Mouse (Mus musculus) ES-Bruce4 (cell line): ENCODE data around the gene Ntn4. TPM values are rescaled to one million over a fixed set of nuclear protein-coding genes. Genes with fewer than 3 reads are reported as not detected.

Experiments used
- H3K27ac ChIP-seq: 2 replicates; pipeline ENCODE4 v1.5.1; 2012; ENCODE audit warnings: low read length, inconsistent platforms; ENCODE audit not compliant: insufficient read depth
- H3K27me3 ChIP-seq: 2 replicates; pipeline ENCODE4 v1.6.1; 2012; ENCODE audit warnings: mild to moderate bottlenecking, low read length, inconsistent platforms; ENCODE audit not compliant: control insufficient read depth, poor library complexity, insufficient read depth, severe bottlenecking
- H3K36me3 ChIP-seq: 2 replicates; pipeline ENCODE4 v1.6.1; 2012; ENCODE audit warnings: inconsistent platforms, mild to moderate bottlenecking, low read length, moderate library complexity; ENCODE audit not compliant: control insufficient read depth, poor library complexity, insufficient read depth, severe bottlenecking
- H3K4me1 ChIP-seq: one replicate; pipeline ENCODE4 v1.8.1; 2011; ENCODE audit warnings: low read length; ENCODE audit not compliant: control insufficient read depth, insufficient read depth
- H3K4me3 ChIP-seq: 2 replicates; pipeline ENCODE4 v1.5.1; 2011; ENCODE audit warnings: low read depth, mild to moderate bottlenecking, low read length
- H3K9ac ChIP-seq: 2 replicates; pipeline ENCODE4 v1.6.1; 2012; ENCODE audit warnings: low read depth, mild to moderate bottlenecking, inconsistent platforms; ENCODE audit not compliant: poor library complexity, severe bottlenecking
- H3K9me3 ChIP-seq: replicated peaks from 2 replicates; pipeline ENCODE4 v1.6.1; 2012; ENCODE audit warnings: mild to moderate bottlenecking, low read length, inconsistent platforms; ENCODE audit not compliant: control insufficient read depth, poor library complexity, insufficient read depth, severe bottlenecking
- CTCF ChIP-seq: IDR thresholded peaks from one replicate; pipeline ENCODE4 v1.8.1; 2011; ENCODE audit warnings: low read depth, low read length
- EP300 ChIP-seq: IDR thresholded peaks from 2 replicates; pipeline ENCODE4 v1.6.1; 2011; ENCODE audit warnings: low read depth, low read length; ENCODE audit not compliant: insufficient read depth
- POLR2A ChIP-seq: IDR thresholded peaks from one replicate; pipeline ENCODE4 v1.8.1; 2011; ENCODE audit warnings: low read length; ENCODE audit not compliant: insufficient read depth
- polyA plus RNA-seq: library from polyadenylated mRNA; stranded (reverse); fragments of >200 nt; gene quantifications from 2 replicates; pipeline ENCODE4 v1.2.4, GENCODE M21; 2011; ENCODE audit warnings: low read depth; ENCODE audit not compliant: missing spikeins, insufficient read depth, insufficient read length

The Ntn4 gene
- polyA plus RNA-seq, 1 experiment: 2.2 TPM

DNA sequence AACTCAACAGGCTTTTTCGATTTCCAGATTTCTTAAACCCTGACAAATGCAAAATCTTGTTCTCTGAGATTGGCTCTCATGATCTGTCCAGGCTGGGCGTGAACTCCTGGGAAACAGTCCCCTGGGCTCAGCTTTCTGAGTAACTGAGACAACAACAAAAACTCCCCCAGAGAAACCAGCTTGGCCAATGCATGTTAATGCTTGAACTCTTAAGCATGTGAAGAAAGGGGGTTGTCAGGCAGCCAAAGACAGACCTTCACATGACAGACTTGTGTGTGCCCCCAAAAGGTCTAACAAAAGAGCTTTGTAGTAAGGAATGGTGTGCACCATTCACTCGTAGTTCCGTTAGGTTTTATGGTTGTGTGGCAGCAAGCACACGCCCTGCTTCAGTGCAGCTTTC is 96.6 kb downstream of the Ntn4 start:
- Histone ChIP-seq H3K27me3 (no peaks in the 10 kb centered on the region), H3K9ac (no peak overlapping the region), H3K4me3 (no peak overlapping the region), H3K9me3 (no peaks in the 10 kb centered on the region), H3K27ac (no peak overlapping the region), H3K4me1 (peaks cover 2% of the 10 kb centered on the region), H3K36me3 (no peaks in the 10 kb centered on the region)
- TF ChIP-seq POLR2A: no peak
- no peak for TF ChIP-seq EP300
- TF ChIP-seq CTCF: no peak

DNA sequence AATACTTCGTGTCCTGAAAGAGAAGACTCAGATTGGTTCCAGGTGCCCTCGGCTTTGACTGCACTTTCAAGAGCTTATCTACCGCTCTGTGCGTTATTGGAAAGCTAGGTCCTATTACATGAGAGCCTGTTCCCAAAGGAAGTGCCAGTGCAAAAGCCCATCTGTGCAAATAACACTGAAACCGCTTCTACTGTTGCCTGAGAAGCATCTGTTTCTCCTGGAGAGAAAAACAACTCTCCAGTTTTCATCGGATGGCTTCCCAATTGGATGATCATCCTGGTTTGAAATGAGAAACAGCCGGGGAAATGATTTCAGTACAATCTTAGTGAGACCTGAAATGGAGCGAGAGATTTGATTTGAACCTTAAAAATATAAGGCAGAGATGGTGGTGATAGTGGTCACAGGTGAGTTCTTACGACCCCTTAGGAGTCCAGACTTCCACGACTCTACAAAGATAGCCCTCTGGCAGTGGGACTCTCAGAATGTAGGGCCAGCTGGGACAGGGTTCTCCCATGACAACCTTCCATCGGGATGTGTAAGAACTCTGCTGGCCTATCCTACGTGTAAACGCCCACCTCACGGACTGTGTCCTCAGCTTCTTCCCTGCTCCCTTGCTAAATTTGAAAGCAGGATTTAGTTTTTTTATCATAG is 101.1 kb downstream of the Ntn4 start:
- H3K9me3 ChIP-seq: no peaks in the 10 kb centered on the region
- H3K4me1 ChIP-seq: no peaks in the 10 kb centered on the region
- H3K27ac ChIP-seq: no peak overlapping the region
- H3K9ac ChIP-seq: no peak overlapping the region
- no peaks in the 10 kb centered on the region for H3K36me3 ChIP-seq
- TF ChIP-seq EP300 (no peak), POLR2A (no peak), CTCF (no peak)
- no peak overlapping the region for H3K4me3 ChIP-seq
- no peaks in the 10 kb centered on the region for H3K27me3 ChIP-seq

DNA sequence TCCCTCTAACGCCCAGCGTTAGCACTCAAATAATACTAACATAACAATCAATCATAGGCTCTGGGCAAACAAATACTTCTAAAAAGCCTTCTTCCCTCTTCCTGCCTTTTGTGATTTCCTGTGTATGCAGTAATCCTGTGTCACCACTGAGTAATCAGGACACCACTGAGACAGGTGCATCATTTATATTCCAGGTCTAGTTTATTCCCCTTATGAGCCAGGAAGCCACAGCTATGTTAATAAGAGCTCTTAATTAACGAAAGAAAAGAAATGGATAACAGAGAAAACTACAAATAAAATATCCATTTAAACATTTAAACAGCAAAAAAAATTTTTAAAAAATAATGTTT is 101.6 kb downstream of the Ntn4 start:
- Histone ChIP-seq H3K4me3 (no peak overlapping the region), H3K36me3 (no peaks in the 10 kb centered on the region), H3K27me3 (no peaks in the 10 kb centered on the region), H3K9ac (no peak overlapping the region), H3K9me3 (no peaks in the 10 kb centered on the region), H3K27ac (no peak overlapping the region), H3K4me1 (no peaks in the 10 kb centered on the region)
- no peak for TF ChIP-seq POLR2A
- no peak for TF ChIP-seq EP300
- TF ChIP-seq CTCF: no peak

DNA sequence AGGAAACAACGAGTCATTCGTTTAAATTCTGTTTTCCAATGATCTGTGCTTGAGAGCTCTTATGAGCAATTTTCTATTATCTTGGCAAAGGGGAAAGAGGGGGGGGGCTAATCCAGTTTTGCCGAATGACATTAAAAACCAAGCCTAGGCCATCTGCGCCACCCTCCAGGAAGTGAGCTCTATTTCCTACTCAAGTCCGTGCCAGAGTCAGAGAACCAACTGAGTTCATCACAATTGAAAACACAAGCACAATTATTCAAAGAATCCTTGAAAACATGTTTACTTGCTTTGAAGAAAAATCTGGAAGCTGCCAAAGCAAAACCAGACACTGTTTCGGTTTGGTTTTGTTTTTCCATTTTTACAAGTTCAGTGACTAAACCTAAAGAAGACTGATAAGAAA is 102.1 kb downstream of the Ntn4 start:
- TF ChIP-seq POLR2A (no peak), EP300 (no peak), CTCF (no peak)
- Histone ChIP-seq H3K4me3 (no peak overlapping the region), H3K9ac (no peak overlapping the region), H3K9me3 (no peaks in the 10 kb centered on the region), H3K27ac (no peak overlapping the region), H3K4me1 (no peaks in the 10 kb centered on the region), H3K27me3 (no peaks in the 10 kb centered on the region), H3K36me3 (no peaks in the 10 kb centered on the region)

DNA sequence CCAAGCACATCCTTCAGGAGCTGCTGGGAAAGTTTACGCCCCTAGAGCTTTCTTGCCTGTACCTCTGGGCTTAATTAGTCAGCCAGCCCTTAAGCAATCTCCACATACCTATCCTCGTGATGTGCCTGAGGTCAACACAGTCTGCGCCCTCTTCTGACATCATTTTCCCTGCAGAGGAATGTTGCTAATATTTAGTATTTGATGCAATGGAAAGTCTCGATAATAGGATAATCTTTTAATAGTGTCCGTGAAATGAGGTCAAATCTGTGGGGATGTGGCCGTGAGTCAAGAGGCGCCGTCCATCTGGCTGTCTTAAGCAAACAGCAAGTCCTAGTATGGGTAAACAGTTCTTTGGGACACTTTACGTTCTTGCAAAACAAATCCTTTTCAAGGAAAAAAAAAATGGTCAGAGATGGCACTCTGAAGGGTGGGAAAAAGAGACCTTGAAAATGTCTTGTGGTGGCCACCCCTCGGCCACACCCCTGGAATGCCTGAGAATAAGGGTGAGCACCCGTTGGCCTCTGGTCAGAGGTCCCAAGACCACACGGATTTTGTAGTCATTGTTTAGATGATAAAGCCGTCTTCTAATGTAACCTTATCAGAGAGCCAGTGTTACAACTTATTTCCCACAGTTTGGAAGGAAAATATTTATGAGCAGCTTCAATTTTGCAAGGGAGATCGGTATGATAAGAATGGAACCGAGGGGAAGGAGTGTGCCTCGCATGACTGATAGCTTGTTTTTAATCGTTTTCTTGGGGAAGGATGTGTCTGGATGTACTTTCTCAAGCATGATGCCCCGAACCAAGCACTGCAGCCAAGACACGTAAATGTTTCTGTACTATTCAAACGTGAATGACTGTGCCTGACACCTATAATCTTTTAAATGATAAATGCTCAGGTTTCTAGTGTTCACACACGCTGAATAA is 109.0 kb downstream of the Ntn4 start:
- Histone ChIP-seq H3K9ac (no peak overlapping the region), H3K27ac (no peak overlapping the region), H3K36me3 (no peaks in the 10 kb centered on the region), H3K9me3 (no peaks in the 10 kb centered on the region), H3K4me3 (no peak overlapping the region), H3K4me1 (no peaks in the 10 kb centered on the region), H3K27me3 (no peaks in the 10 kb centered on the region)
- TF ChIP-seq CTCF: no peak
- TF ChIP-seq POLR2A: no peak
- TF ChIP-seq EP300: no peak

DNA sequence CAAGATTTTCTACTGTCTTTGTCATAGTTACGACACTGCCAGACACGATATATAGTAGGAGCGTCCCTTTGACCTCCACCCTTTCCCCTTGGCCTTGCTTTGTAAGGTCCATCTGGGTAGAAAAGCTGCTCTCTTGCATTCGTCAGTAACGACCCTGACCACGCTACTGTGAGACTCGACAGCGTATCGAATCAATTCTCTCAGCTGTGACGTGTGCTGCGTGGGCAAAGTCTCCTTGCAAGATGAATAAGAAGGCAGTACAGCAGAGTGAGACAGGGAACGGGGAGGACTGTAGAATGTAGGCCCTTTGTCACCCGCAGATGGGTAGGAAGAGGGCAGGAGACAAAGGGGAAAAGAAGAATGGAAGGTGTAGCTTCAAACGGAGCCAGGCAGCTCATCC is 110.8 kb downstream of the Ntn4 start:
- H3K9ac ChIP-seq: no peak overlapping the region
- no peaks in the 10 kb centered on the region for H3K36me3 ChIP-seq
- H3K27ac ChIP-seq: no peak overlapping the region
- H3K9me3 ChIP-seq: no peaks in the 10 kb centered on the region
- no peak overlapping the region for H3K4me3 ChIP-seq
- H3K4me1 ChIP-seq: no peaks in the 10 kb centered on the region
- TF ChIP-seq CTCF (no peak), EP300 (no peak), POLR2A (no peak)
- no peaks in the 10 kb centered on the region for H3K27me3 ChIP-seq
